Mouse (Mus musculus) heart, postnatal 36 days (tissue): Measurements from ENCODE around the gene Coa3. TPM values are rescaled to one million over a fixed set of nuclear protein-coding genes. Genes with fewer than 3 reads are reported as not detected.
A peak's percentile ranks its signal among the peaks of the same experiment; 100 is the strongest.

Source experiments
- DNase-seq, 2 experiments: peaks; one replicate each; pipeline ENCODE4 v3.0.0; 2021 to 2022
- intact Hi-C: fragments of 180-260 bp; cut with DNase I; formaldehyde crosslinking; loops from one replicate; pipeline ENCODE4 v1.15.1; 2025
- total RNA-seq, 2 experiments: library from RNA; stranded (reverse); gene quantifications; 2 replicates each; pipeline ENCODE4 v1.2.3; 2021

Coa3 gene
- total RNA-seq, 2 experiments from 2014 or later = 90.1 to 92.7 TPM

DNA sequence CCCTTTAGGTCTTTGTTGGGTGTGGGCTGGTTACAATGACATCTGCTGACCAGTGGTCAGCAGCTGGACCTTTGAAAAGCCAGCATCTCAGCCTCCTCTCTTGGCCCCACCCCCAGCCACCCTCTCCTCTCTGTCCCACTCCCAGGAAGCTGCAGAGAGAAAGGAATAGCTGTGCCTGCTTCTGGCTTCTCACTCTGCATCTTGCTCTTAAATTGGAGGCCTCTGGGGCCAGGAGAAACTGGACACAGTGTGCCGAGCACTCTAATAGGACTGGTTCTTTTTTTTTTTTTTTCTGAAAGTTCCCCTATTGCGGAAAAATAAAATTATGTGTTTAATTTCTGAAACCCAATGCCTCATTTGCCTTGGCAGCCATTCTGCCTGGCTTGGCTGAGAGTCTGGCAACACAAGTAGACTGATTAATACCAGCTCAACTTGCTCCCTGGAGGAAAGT, 48.8 kb downstream of the Coa3 start:
- intact Hi-C loops = no loop called here
- peak; percentile 60 to 61 for DNase-seq

GRCm38 (mm10) chr11:101229361-101229900, 49.5 kb downstream of the Coa3 start:
- peak; percentile 56 to 59 for DNase-seq
- intact Hi-C loops = no loop called here

Other genes with a start within 250 kb of the Coa3 start
- 10 to 100 TPM in 1 of 2 experiments, 1 to 10 TPM in 1; 9.1 to 10.1 TPM for gene Naglu, start 209.1 kb downstream of the Coa3 start, total RNA-seq
- gene Hsd17b1, start 200.7 kb downstream of the Coa3 start, total RNA-seq = under 1 TPM; 0.46 to 0.58 TPM
- gene Coasy, start 196.5 kb downstream of the Coa3 start, total RNA-seq = 10 to 100 TPM; 17.2 to 18.8 TPM
- 10 to 100 TPM; 18.8 to 23.1 TPM for gene Mlx, start 191.8 kb downstream of the Coa3 start, total RNA-seq
- 1 to 10 TPM; 1.9 to 4.1 TPM for gene Psmc3ip, start 183.7 kb downstream of the Coa3 start, total RNA-seq
- gene Retreg3, start 159.2 kb downstream of the Coa3 start, total RNA-seq = 10 to 100 TPM; 34.2 to 36.3 TPM
- gene Tubg1, start 159.2 kb downstream of the Coa3 start, total RNA-seq = 10 to 100 TPM; 23.2 to 24.1 TPM
- gene Tubg2, start 123.2 kb downstream of the Coa3 start, total RNA-seq = 1 to 10 TPM; 3.7 to 3.9 TPM
- gene Cntnap1, start 108.6 kb downstream of the Coa3 start, total RNA-seq = 1 to 10 TPM; 1.5 to 1.7 TPM
- gene Plekhh3, start 107.8 kb downstream of the Coa3 start, total RNA-seq = 10 to 100 TPM; 25.0 to 27.7 TPM
- gene Ccr10, start 103.7 kb downstream of the Coa3 start, total RNA-seq = under 1 TPM in 1 of 2 experiments, not detected in 1; 0.24 TPM
- gene Ezh1, start 52.7 kb downstream of the Coa3 start, total RNA-seq = 10 to 100 TPM; 34.8 to 36.7 TPM
- 100 to 1,000 TPM in 1 of 2 experiments, 10 to 100 TPM in 1; 88.9 to 132 TPM for gene Ramp2, start 33.1 kb downstream of the Coa3 start, total RNA-seq
- gene Vps25, start 25.4 kb downstream of the Coa3 start, total RNA-seq = 10 to 100 TPM; 84.6 to 95.8 TPM
- gene Wnk4, start 18.5 kb downstream of the Coa3 start, total RNA-seq = 10 to 100 TPM; 18.5 to 19.8 TPM
- under 1 TPM; 0.11 to 0.35 TPM for gene Cntd1, start 102 bp downstream of the Coa3 start, total RNA-seq
- gene Becn1, start 23.2 kb upstream of the Coa3 start, total RNA-seq = 10 to 100 TPM; 88.6 to 98.7 TPM
- gene Psme3, start 37.1 kb upstream of the Coa3 start, total RNA-seq = 10 to 100 TPM; 73.9 to 85.2 TPM
- 1 to 10 TPM; 1.8 to 2.2 TPM for gene Aoc2, start 45.9 kb upstream of the Coa3 start, total RNA-seq
- gene Aoc3, start 51.5 kb upstream of the Coa3 start, total RNA-seq = 10 to 100 TPM; 13.5 to 16.7 TPM
- not detected for gene G6pc, start 88.4 kb upstream of the Coa3 start, total RNA-seq
- 10 to 100 TPM; 18.6 to 22.8 TPM for gene Aarsd1, start 138.5 kb upstream of the Coa3 start, total RNA-seq
- 10 to 100 TPM in 1 of 2 experiments, 1 to 10 TPM in 1; 8.0 to 10.3 TPM for gene Gm27029, start 145.7 kb upstream of the Coa3 start, total RNA-seq
- gene Rundc1, start 146.0 kb upstream of the Coa3 start, total RNA-seq = 10 to 100 TPM; 12.2 to 12.4 TPM
- gene Ptges3l, start 146.2 kb upstream of the Coa3 start, total RNA-seq = 10 to 100 TPM; 50.6 to 66.9 TPM
- gene Rpl27, start 163.2 kb upstream of the Coa3 start, total RNA-seq = 10 to 100 TPM; 48.2 to 52.4 TPM
- gene Ifi35, start 169.3 kb upstream of the Coa3 start, total RNA-seq = 10 to 100 TPM; 13.3 to 15.6 TPM
- 1 to 10 TPM; 5.6 to 6.2 TPM for gene Rnd2, start 185.9 kb upstream of the Coa3 start, total RNA-seq
- gene Vat1, start 187.1 kb upstream of the Coa3 start, total RNA-seq = 10 to 100 TPM; 22.0 to 24.9 TPM